Mouse (Mus musculus) cerebellum, postnatal 36 days (tissue): Measurements from ENCODE around the gene Rnf114.

Source experiments
- DNase-seq, 2 experiments: peaks; one replicate each; pipeline ENCODE4 v3.0.0; 2021 to 2022; ENCODE audit warnings: mixed read lengths in 2 of 2

Gene Rnf114

GRCm38 (mm10) chr2:167491757-167492708 is at the start of gene Rnf114:
Rnf114 (plus strand) TSS chr2:167492645.
- DNase-seq, result peak in 1 of 2 experiments; percentile 46

GRCm38 (mm10) chr2:167443411-167444193 is 48.8 kb upstream of the Rnf114 start:
- DNase-seq, result peak; percentile 58 to 65

- DNase-seq, result no peak
These were observed 46.3 kb upstream of the Rnf114 start for GRCm38 (mm10) chr2:167445911-167446780.

- DNase-seq, result no peak
These were observed 45.2 kb upstream of the Rnf114 start for GRCm38 (mm10) chr2:167447207-167447606.

GRCm38 (mm10) chr2:167447629-167448028 is 44.8 kb upstream of the Rnf114 start:
- DNase-seq, result no peak

- DNase-seq, result peak; percentile 61 to 65
These were observed 42.8 kb upstream of the Rnf114 start for GRCm38 (mm10) chr2:167449331-167450275.

- DNase-seq, result peak; percentile 53 to 58
These were observed 41.8 kb upstream of the Rnf114 start for GRCm38 (mm10) chr2:167450647-167451046.

GRCm38 (mm10) chr2:167453814-167454213 is 38.6 kb upstream of the Rnf114 start:
- DNase-seq, result peak in 1 of 2 experiments; percentile 67

- peak; percentile 59 for DNase-seq
These were observed 36.0 kb upstream of the Rnf114 start for GRCm38 (mm10) chr2:167456361-167457020.

GRCm38 (mm10) chr2:167457213-167457612 is 35.2 kb upstream of the Rnf114 start:
- peak; percentile 81 to 89 for DNase-seq

- DNase-seq, result no peak
These were observed 33.9 kb upstream of the Rnf114 start for GRCm38 (mm10) chr2:167458548-167458947.

GRCm38 (mm10) chr2:167459071-167459865 is 33.2 kb upstream of the Rnf114 start:
- DNase-seq, result peak; percentile 77 to 80

- peak; percentile 86 for DNase-seq
These were observed 29.5 kb upstream of the Rnf114 start for GRCm38 (mm10) chr2:167462954-167463353.

GRCm38 (mm10) chr2:167463802-167464201 is 28.6 kb upstream of the Rnf114 start:
- DNase-seq, result no peak

- no peak for DNase-seq
These were observed 26.5 kb upstream of the Rnf114 start for GRCm38 (mm10) chr2:167465951-167466350.

GRCm38 (mm10) chr2:167467214-167467613 is 25.2 kb upstream of the Rnf114 start:
- no peak for DNase-seq

GRCm38 (mm10) chr2:167468444-167468843 is 24.0 kb upstream of the Rnf114 start:
- DNase-seq, result no peak

GRCm38 (mm10) chr2:167470611-167471010 is 21.8 kb upstream of the Rnf114 start:
- DNase-seq, result peak; percentile 55 to 59

- DNase-seq, result peak; percentile 96 to 98
These were observed 20.9 kb upstream of the Rnf114 start for GRCm38 (mm10) chr2:167471585-167471984.

GRCm38 (mm10) chr2:167474218-167474617 is 18.2 kb upstream of the Rnf114 start:
- no peak for DNase-seq
